Mouse (Mus musculus) lung, embryonic 15.5 days (tissue): ENCODE results near the gene Gm6351. TPM values are rescaled to one million over a fixed set of nuclear protein-coding genes. Genes with fewer than 3 reads are reported as not detected.
"Not testable (repeated sequence)": the region's sequence is repeated elsewhere in the genome, so short reads cannot be mapped to it uniquely, and the experiment has no call there.

Experiments
- ATAC-seq: fragments of 200-750 bp; cut with Nextera tagmentation; 2 replicates; pipeline ENCODE4 v1.8.0; 2017; ENCODE audit warnings: moderate number of reproducible peaks, borderline replicate concordance; ENCODE audit not compliant: low FRiP score, low TSS enrichment; ENCODE audit errors: extremely low read depth
- H3K27ac ChIP-seq: fragments of 300-500 bp; sonication (generic); 2 replicates; pipeline ENCODE4 v1.5.1; 2015; ENCODE audit warnings: moderate library complexity, mild to moderate bottlenecking, inconsistent platforms
- H3K27me3 ChIP-seq: fragments of 300-500 bp; sonication (generic); 2 replicates; pipeline ENCODE4 v1.6.1; 2015; ENCODE audit warnings: inconsistent platforms
- H3K36me3 ChIP-seq: fragments of 300-500 bp; sonication (generic); 2 replicates; pipeline ENCODE4 v1.6.1; 2015; ENCODE audit warnings: inconsistent platforms
- H3K4me1 ChIP-seq: fragments of 300-500 bp; sonication (generic); 2 replicates; pipeline ENCODE4 v1.6.1; 2015; ENCODE audit warnings: inconsistent platforms
- H3K4me2 ChIP-seq: fragments of 300-500 bp; sonication (generic); 2 replicates; pipeline ENCODE4 v1.6.1; 2015; ENCODE audit warnings: inconsistent platforms, mild to moderate bottlenecking, moderate library complexity
- H3K4me3 ChIP-seq: fragments of 300-500 bp; sonication (generic); 2 replicates; pipeline ENCODE4 v1.5.1; 2015; ENCODE audit warnings: mild to moderate bottlenecking, inconsistent platforms
- H3K9ac ChIP-seq: fragments of 300-500 bp; sonication (generic); 2 replicates; pipeline ENCODE4 v1.6.1; 2015; ENCODE audit warnings: inconsistent platforms
- H3K9me3 ChIP-seq: fragments of 300-500 bp; sonication (generic); 2 replicates; pipeline ENCODE4 v1.6.1; 2016; ENCODE audit warnings: inconsistent platforms
- WGBS: fragments of 180-500 bp; shearing (Covaris S2); methylation state at CpG from one replicate; pipeline ENCODE4 v1.1.7; 2015; 5-methylcytosine and 5-hydroxymethylcytosine counted together
- polyA plus RNA-seq: library from polyadenylated mRNA; unstranded; fragments of >200 nt; fragmentation: Nextera tagmentation; extraction: Ambion mirVana; gene quantifications from 2 replicates; pipeline ENCODE4 v1.2.1, GENCODE M21; 2015

Gm6351 gene
- not detected in 2 replicates for polyA plus RNA-seq

DNA sequence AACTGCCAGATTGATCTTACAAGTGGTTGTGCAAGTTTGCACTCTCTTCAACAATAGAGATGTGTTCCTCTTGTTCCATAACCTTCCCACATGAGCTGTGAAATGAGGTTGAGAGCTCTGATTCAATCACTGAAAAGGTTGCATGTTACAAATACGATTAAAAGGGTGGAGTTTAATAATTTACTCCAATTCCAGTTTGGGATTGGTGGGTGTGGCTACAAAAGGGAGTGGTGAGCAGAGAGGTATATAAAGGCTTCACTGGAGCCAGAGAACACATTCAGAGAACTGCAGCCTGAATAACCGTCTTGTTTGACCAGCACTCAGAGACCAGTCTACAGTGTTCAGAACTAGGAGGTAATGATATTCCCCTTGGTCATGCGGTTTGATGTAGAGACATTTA lies at the start of gene Gm6351:
Gene Gm6351, plus strand, starts transcription at position 301 of the 400 bp plus-strand sequence.
- not testable (repeated sequence) for H3K9me3 ChIP-seq, H3K4me1 ChIP-seq, H3K36me3 ChIP-seq, H3K27me3 ChIP-seq, H3K9ac ChIP-seq, H3K4me2 ChIP-seq, H3K4me3 ChIP-seq, H3K27ac ChIP-seq, ATAC-seq
- WGBS = no CpG with 5 or more reads among the region's 3 CpGs

DNA sequence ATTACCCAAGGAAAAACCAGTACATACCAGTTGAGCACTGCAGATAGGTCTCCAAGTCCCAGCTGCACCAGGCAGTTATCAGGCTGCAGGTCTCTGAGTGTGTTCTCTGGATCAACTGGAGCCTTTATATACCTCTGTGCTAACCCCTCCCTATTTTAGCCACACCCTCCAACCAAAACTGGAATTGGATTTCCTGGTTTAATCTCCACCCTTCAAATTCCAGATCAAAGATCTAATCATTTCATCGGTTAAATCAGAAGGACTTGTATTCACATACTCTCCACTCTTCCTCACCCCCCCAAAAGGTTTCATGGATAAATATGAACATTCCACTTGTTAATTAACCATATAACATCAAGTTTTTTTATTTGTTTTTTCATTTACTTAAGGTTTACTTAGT lies 5.7 kb upstream of the Gm6351 start, which contains the start of gene BC061212:
Gene BC061212, minus strand, starts transcription at position 101 of the 400 bp plus-strand sequence.
- H3K4me2 ChIP-seq, H3K27me3 ChIP-seq, H3K4me3 ChIP-seq, H3K36me3 ChIP-seq, H3K4me1 ChIP-seq, H3K9ac ChIP-seq, H3K27ac ChIP-seq, H3K9me3 ChIP-seq, ATAC-seq: not testable (repeated sequence)
- no CpG with 5 or more reads among the region's 1 CpGs for WGBS

Other genes starting within 250 kb of the Gm6351 start
- gene Gm7792, start 232.6 kb upstream of the Gm6351 start, polyA plus RNA-seq = not detected in 2 replicates
- gene Gm16429, start 147.3 kb upstream of the Gm6351 start, polyA plus RNA-seq = not detected in 2 replicates
- gene BC061212, start 5.8 kb upstream of the Gm6351 start, polyA plus RNA-seq = not detected in 2 replicates
- gene Gm3106, start 141.6 kb downstream of the Gm6351 start, polyA plus RNA-seq = not detected in 2 replicates
- not detected in 2 replicates for gene A430089I19Rik, start 230.4 kb downstream of the Gm6351 start, polyA plus RNA-seq
- not detected in 2 replicates for gene Gm6502, start 238.1 kb downstream of the Gm6351 start, polyA plus RNA-seq